Mouse (Mus musculus) heart, embryonic 16.5 days (tissue): ENCODE results near the gene Prickle2. TPM values are rescaled to one million over a fixed set of nuclear protein-coding genes. Genes with fewer than 3 reads are reported as not detected.

Source experiments
- ATAC-seq: fragments of 200-750 bp; cut with Nextera tagmentation; replicated peaks from 2 replicates; pipeline ENCODE4 v1.8.0; 2017; ENCODE audit warnings: moderate number of reproducible peaks; ENCODE audit not compliant: insufficient read depth, low FRiP score; ENCODE audit errors: extremely low read depth
- H3K27ac ChIP-seq: fragments of 300-500 bp; sonication (generic); 2 replicates; pipeline ENCODE4 v1.5.1; 2014; ENCODE audit warnings: mild to moderate bottlenecking, low read length, control low read depth, moderate library complexity
- H3K27me3 ChIP-seq: fragments of 300-500 bp; sonication (generic); 2 replicates; pipeline ENCODE4 v1.6.1; 2014; ENCODE audit warnings: low read length, mixed read lengths; ENCODE audit not compliant: control insufficient read depth, insufficient read depth
- H3K36me3 ChIP-seq: fragments of 300-500 bp; sonication (generic); 2 replicates; pipeline ENCODE4 v1.6.1; 2014; ENCODE audit not compliant: control insufficient read depth, insufficient read depth
- H3K4me1 ChIP-seq: fragments of 300-500 bp; sonication (generic); 2 replicates; pipeline ENCODE4 v1.6.1; 2014; ENCODE audit warnings: low read length, mixed read lengths; ENCODE audit not compliant: control insufficient read depth, insufficient read depth
- H3K4me2 ChIP-seq: fragments of 300-500 bp; sonication (generic); 2 replicates; pipeline ENCODE4 v1.6.1; 2014; ENCODE audit warnings: low read depth, mild to moderate bottlenecking, control low read depth, low read length
- H3K4me3 ChIP-seq: fragments of 300-500 bp; sonication (generic); 2 replicates; pipeline ENCODE4 v1.5.1; 2014; ENCODE audit warnings: mild to moderate bottlenecking, control low read depth, low read length
- H3K9ac ChIP-seq: fragments of 300-500 bp; sonication (generic); 2 replicates; pipeline ENCODE4 v1.6.1; 2014; ENCODE audit warnings: low read length, control low read depth
- H3K9me3 ChIP-seq: fragments of 300-500 bp; sonication (generic); replicated peaks from 2 replicates; pipeline ENCODE4 v1.6.1; 2016; ENCODE audit warnings: low read length; ENCODE audit not compliant: control insufficient read depth
- WGBS: fragments of 180-500 bp; shearing (Covaris S2); extraction: QIAGEN DNeasy Blood & Tissue Kit; methylation state at CpG from one replicate; pipeline ENCODE4 v1.1.7; 2014; 5-methylcytosine and 5-hydroxymethylcytosine counted together
- polyA plus RNA-seq: library from polyadenylated mRNA; unstranded; fragments of >200 nt; fragmentation: Nextera tagmentation; extraction: Ambion mirVana; gene quantifications from 2 replicates; pipeline ENCODE4 v1.2.1, GENCODE M21; 2015

The Prickle2 gene
- polyA plus RNA-seq, 1 experiment from 2014 or later: 4.2 TPM

- Histone ChIP-seq H3K36me3 (no peaks in the 10 kb centered on the region), H3K4me2 (no peak overlapping the region), H3K4me3 (no peak overlapping the region), H3K9me3 (no peaks in the 10 kb centered on the region), H3K27ac (peak overlapping the region; percentile 53), H3K9ac (no peak overlapping the region), H3K27me3 (no peaks in the 10 kb centered on the region), H3K4me1 (peaks cover 11% of the 10 kb centered on the region)
- ATAC-seq: no peak; the same call in 1 of the 2 replicates
- WGBS: 25% methylated on average over 1 of the region's 1 CpGs
Measured at GRCm38 (mm10) chr6:92625923-92626322, 80.0 kb downstream of the Prickle2 start.

- H3K4me2 ChIP-seq: peak overlapping the region; percentile 18; the same call in 1 of the 2 replicates
- 36% methylated on average over 6 of the region's 6 CpGs for WGBS
Measured at GRCm38 (mm10) chr6:92624306-92624705, 81.6 kb downstream of the Prickle2 start.

DNA sequence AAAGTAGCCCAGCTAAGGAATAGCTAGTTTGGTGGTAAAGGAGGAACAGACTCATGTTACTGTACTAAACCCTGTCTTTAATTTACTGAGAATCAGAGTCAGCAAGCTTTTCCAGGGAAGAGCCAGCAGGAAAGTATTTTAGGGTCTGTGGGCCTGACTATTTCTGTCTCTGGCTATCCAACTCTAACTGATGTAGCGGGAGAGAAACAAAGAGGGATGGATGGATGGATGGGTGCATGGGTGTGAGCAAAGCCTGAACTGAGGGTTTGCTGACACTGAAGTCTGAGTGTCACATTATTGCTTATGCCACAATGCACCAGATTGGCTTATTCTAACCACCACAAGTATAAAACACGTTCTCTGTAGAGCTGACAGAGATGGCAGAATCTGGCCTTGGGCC, 88.8 kb downstream of the Prickle2 start:
- WGBS: 65% methylated on average over 2 of the region's 2 CpGs
- H3K27me3 ChIP-seq: no peaks in the 10 kb centered on the region
- no peaks in the 10 kb centered on the region for H3K36me3 ChIP-seq
- no peak overlapping the region for H3K9ac ChIP-seq
- H3K27ac ChIP-seq: no peak overlapping the region
- H3K4me3 ChIP-seq: no peak overlapping the region
- H3K4me1 ChIP-seq: no peaks in the 10 kb centered on the region
- H3K4me2 ChIP-seq: no peak overlapping the region
- ATAC-seq: no peak
- H3K9me3 ChIP-seq: peaks cover 7% of the 10 kb centered on the region

More at GRCm38 (mm10) chr6:92624306-92624705, 81.6 kb downstream of the Prickle2 start:
- no peaks in the 10 kb centered on the region for H3K36me3 ChIP-seq
- no peak overlapping the region for H3K9ac ChIP-seq
- H3K4me3 ChIP-seq: no peak overlapping the region
- H3K4me1 ChIP-seq: peaks cover 11% of the 10 kb centered on the region
- no peaks in the 10 kb centered on the region; the same call in 1 of the 2 replicates for H3K9me3 ChIP-seq
- H3K27ac ChIP-seq: peak overlapping the region; percentile 57
- no peaks in the 10 kb centered on the region for H3K27me3 ChIP-seq
- peak; percentile 73 for ATAC-seq

DNA sequence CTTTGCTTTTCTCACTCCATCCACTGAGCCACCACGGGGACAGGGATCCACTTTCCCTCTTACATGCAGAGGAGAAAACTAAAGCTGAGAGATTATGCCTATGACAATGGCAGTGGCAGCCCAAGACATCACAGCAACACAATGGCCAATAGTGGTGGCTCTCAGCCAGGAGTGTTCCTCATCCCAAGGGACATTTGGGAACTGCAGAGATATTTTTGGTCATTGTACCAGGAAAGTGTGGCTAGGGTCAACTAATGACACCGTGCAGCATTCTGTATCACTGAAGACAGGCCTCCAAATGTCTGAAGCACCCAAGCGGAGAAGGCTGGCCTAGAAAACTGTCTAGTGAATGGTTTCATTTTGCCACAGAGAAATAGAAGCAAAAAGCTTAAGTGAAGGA, 91.2 kb downstream of the Prickle2 start:
- Histone ChIP-seq H3K9me3 (peaks cover 7% of the 10 kb centered on the region), H3K27me3 (no peaks in the 10 kb centered on the region), H3K9ac (no peak overlapping the region), H3K4me3 (no peak overlapping the region), H3K27ac (no peak overlapping the region), H3K4me2 (no peak overlapping the region), H3K36me3 (no peaks in the 10 kb centered on the region), H3K4me1 (peaks cover 3% of the 10 kb centered on the region)
- no peak for ATAC-seq
- whole genome bisulfite sequencing: 66% methylated on average over 3 of the region's 3 CpGs

DNA sequence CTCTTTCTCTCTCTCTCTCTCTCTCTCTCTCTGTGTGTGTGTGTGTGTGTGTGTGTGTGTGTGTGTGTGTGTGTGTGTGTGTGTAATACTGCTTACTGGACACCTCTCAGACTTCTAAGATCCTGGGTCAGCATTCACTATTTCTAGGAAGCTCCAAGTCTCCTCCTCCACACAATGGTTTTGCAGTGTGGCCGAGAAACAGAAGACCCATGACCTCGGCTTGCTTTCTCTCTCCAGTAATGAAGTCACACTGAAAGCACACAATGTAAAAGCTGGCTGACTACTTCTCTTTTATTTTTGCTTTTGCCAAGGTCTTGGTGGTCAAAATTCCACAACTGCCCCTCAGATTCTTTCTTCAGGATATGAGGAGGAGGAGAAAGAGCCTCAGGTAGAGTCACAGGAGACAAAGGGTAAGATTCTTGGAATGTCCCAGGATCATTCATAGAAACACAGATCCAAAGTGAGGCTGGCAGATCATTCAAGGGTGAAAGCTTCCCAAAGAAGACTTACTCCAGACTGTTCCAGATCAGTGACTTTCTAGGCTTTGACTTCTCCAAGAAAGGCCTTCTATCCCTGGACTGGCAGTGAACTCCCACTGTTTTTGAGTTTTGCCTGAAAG, 93.7 kb downstream of the Prickle2 start:
- Histone ChIP-seq H3K27ac (no peak overlapping the region), H3K4me2 (no peak overlapping the region), H3K9ac (no peak overlapping the region), H3K4me3 (no peak overlapping the region), H3K9me3 (no peaks in the 10 kb centered on the region), H3K27me3 (no peaks in the 10 kb centered on the region), H3K4me1 (peaks cover 22% of the 10 kb centered on the region), H3K36me3 (no peaks in the 10 kb centered on the region)
- no peak for ATAC-seq
- 59% methylated on average over 2 of the region's 2 CpGs for WGBS

GRCm38 (mm10) chr6:92609682-92610235, 96.2 kb downstream of the Prickle2 start:
- Histone ChIP-seq H3K4me3 (no peak overlapping the region), H3K27ac (peak overlapping the region; percentile 83), H3K36me3 (no peaks in the 10 kb centered on the region), H3K4me1 (peaks cover 22% of the 10 kb centered on the region), H3K9me3 (no peaks in the 10 kb centered on the region), H3K27me3 (no peaks in the 10 kb centered on the region), H3K9ac (no peak overlapping the region), H3K4me2 (peak overlapping the region; percentile 34)
- 25% methylated on average over 9 of the region's 9 CpGs for WGBS
- peak; percentile 86 for ATAC-seq

DNA sequence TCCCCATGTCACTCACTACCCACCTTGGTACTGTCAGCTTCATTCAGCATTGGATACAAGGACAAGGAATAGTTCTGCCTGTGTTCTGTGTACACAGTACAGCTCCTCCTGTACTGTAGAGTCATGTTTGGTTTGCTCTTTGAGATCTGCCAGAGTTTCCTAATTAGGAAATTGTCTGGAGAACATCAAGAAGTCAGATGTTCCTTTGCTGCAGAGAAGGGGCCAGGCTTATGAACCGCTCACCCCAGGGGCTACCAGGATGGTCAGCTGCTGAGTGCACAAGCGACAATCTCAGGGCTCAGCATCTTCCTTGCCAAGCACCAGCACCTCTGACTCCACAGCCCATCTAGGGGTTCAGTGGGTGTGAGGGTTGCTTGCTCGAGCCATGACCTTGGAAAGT, 96.9 kb downstream of the Prickle2 start:
- Histone ChIP-seq H3K36me3 (no peaks in the 10 kb centered on the region), H3K4me3 (no peak overlapping the region), H3K27ac (peak overlapping the region; percentile 83), H3K27me3 (no peaks in the 10 kb centered on the region), H3K9ac (no peak overlapping the region), H3K4me2 (peak overlapping the region; percentile 34), H3K9me3 (no peaks in the 10 kb centered on the region), H3K4me1 (peaks cover 22% of the 10 kb centered on the region)
- ATAC-seq: peak; percentile 72
- 47% methylated on average over 3 of the region's 3 CpGs for WGBS

GRCm38 (mm10) chr6:92605156-92605555, 100.8 kb downstream of the Prickle2 start:
- Histone ChIP-seq H3K4me2 (no peak overlapping the region), H3K4me3 (no peak overlapping the region), H3K4me1 (peaks cover 21% of the 10 kb centered on the region), H3K27me3 (no peaks in the 10 kb centered on the region), H3K36me3 (no peaks in the 10 kb centered on the region), H3K9ac (no peak overlapping the region), H3K9me3 (no peaks in the 10 kb centered on the region), H3K27ac (no peak overlapping the region)
- WGBS: 51% methylated on average over 2 of the region's 2 CpGs
- ATAC-seq: no peak

DNA sequence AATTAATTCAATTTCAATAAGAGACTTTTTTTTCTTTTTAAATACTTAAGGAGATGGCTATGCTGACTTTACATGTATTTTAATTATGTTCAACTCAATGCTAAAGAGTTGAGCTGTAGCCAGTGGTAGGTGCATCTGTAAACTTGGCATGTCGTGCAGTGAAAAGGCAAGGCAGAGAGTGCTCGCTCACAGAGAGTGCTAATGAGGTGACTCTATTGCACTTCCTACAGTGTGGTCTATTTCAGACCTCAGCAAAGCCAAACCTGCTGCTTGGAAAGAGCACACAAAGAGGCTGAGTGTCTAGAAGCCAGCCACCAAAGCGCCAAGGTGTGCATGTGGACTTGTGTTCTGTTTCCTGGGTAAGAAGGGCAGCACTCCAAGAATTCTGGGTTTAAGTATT, 109.6 kb downstream of the Prickle2 start:
- Histone ChIP-seq H3K9me3 (no peaks in the 10 kb centered on the region), H3K27me3 (no peaks in the 10 kb centered on the region), H3K4me2 (no peak overlapping the region), H3K27ac (no peak overlapping the region), H3K4me3 (no peak overlapping the region), H3K36me3 (no peaks in the 10 kb centered on the region), H3K9ac (no peak overlapping the region), H3K4me1 (no peaks in the 10 kb centered on the region)
- 83% methylated on average over 3 of the region's 3 CpGs for WGBS
- ATAC-seq: no peak
